Mouse (Mus musculus) heart, embryonic 16.5 days (tissue): Measurements from ENCODE around the gene Aqr. TPM values are rescaled to one million over a fixed set of nuclear protein-coding genes. Genes with fewer than 3 reads are reported as not detected.
"Not testable (repeated sequence)": the region's sequence is repeated elsewhere in the genome, so short reads cannot be mapped to it uniquely, and the experiment has no call there.

ENCODE experiments used
- ATAC-seq: fragments of 200-750 bp; cut with Nextera tagmentation; replicated peaks from 2 replicates; pipeline ENCODE4 v1.8.0; 2017; ENCODE audit warnings: moderate number of reproducible peaks; ENCODE audit not compliant: insufficient read depth, low FRiP score; ENCODE audit errors: extremely low read depth
- H3K27ac ChIP-seq: fragments of 300-500 bp; sonication (generic); 2 replicates; pipeline ENCODE4 v1.5.1; 2014; ENCODE audit warnings: mild to moderate bottlenecking, low read length, control low read depth, moderate library complexity
- H3K27me3 ChIP-seq: fragments of 300-500 bp; sonication (generic); 2 replicates; pipeline ENCODE4 v1.6.1; 2014; ENCODE audit warnings: low read length, mixed read lengths; ENCODE audit not compliant: control insufficient read depth, insufficient read depth
- H3K36me3 ChIP-seq: fragments of 300-500 bp; sonication (generic); 2 replicates; pipeline ENCODE4 v1.6.1; 2014; ENCODE audit not compliant: control insufficient read depth, insufficient read depth
- H3K4me1 ChIP-seq: fragments of 300-500 bp; sonication (generic); 2 replicates; pipeline ENCODE4 v1.6.1; 2014; ENCODE audit warnings: low read length, mixed read lengths; ENCODE audit not compliant: control insufficient read depth, insufficient read depth
- H3K4me2 ChIP-seq: fragments of 300-500 bp; sonication (generic); 2 replicates; pipeline ENCODE4 v1.6.1; 2014; ENCODE audit warnings: low read depth, mild to moderate bottlenecking, control low read depth, low read length
- H3K4me3 ChIP-seq: fragments of 300-500 bp; sonication (generic); 2 replicates; pipeline ENCODE4 v1.5.1; 2014; ENCODE audit warnings: mild to moderate bottlenecking, control low read depth, low read length
- H3K9ac ChIP-seq: fragments of 300-500 bp; sonication (generic); 2 replicates; pipeline ENCODE4 v1.6.1; 2014; ENCODE audit warnings: low read length, control low read depth
- H3K9me3 ChIP-seq: fragments of 300-500 bp; sonication (generic); replicated peaks from 2 replicates; pipeline ENCODE4 v1.6.1; 2016; ENCODE audit warnings: low read length; ENCODE audit not compliant: control insufficient read depth
- WGBS: fragments of 180-500 bp; shearing (Covaris S2); extraction: QIAGEN DNeasy Blood & Tissue Kit; methylation state at CpG from one replicate; pipeline ENCODE4 v1.1.7; 2014; 5-methylcytosine and 5-hydroxymethylcytosine counted together
- polyA plus RNA-seq: library from polyadenylated mRNA; unstranded; fragments of >200 nt; fragmentation: Nextera tagmentation; extraction: Ambion mirVana; gene quantifications from 2 replicates; pipeline ENCODE4 v1.2.1, GENCODE M21; 2015

Aqr gene
- 21.9 and 23.8 TPM in 2 replicates for polyA plus RNA-seq

DNA sequence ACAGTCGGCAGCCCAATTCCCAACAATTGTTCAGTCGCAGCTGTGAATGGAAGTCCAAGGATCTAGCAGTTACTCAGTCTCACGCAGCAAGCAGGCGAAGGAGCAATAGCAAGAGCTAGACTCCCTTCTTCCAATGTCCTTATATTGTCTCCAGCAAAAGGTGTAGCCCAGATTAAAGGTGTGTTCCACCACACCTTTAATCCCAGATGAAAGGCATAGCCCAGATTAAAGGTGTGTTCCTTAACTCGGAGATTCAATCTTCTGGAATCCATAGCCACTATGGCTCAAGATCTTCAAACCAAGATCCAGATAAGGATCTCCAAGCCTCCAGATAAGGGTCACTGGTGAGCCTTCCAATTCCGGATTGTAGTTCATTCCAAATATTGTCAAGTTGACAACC, at the start of gene Aqr:
Gene Aqr (minus strand): TSS at position 101 of the 400 bp plus-strand sequence.
- not testable (repeated sequence) for H3K9me3 ChIP-seq, ATAC-seq, H3K4me3 ChIP-seq, H3K4me2 ChIP-seq, H3K4me1 ChIP-seq, H3K36me3 ChIP-seq, H3K27me3 ChIP-seq, H3K9ac ChIP-seq, H3K27ac ChIP-seq
- WGBS = 29% methylated on average over 1 of the region's 6 CpGs

DNA sequence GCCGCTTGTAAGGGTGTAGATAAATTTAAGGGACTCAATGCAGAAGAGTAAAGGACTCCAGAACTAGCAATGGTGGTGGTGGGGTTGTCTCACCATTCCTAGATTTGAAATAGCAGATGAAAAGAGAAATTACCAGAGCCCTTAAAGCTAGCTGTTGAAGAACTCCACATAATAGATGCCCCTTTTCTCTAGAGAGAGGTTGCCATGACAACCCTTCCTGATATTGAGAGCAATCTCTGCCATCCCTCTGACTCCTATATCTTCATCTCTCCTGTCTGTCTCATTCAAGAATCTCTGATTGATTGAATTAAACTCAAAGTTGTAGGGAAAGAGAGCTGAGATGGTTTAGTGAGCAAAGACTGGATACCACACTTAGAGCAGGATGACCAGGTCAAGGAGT, 49.7 kb upstream of the Aqr start:
- H3K4me2 ChIP-seq = no peak overlapping the region
- no peak overlapping the region for H3K4me3 ChIP-seq
- 69% methylated on average over 1 of the region's 1 CpGs for WGBS
- H3K9ac ChIP-seq = no peak overlapping the region
- no peaks in the 10 kb centered on the region for H3K36me3 ChIP-seq
- no peak for ATAC-seq
- no peaks in the 10 kb centered on the region for H3K9me3 ChIP-seq
- no peaks in the 10 kb centered on the region for H3K4me1 ChIP-seq
- no peak overlapping the region for H3K27ac ChIP-seq
- no peaks in the 10 kb centered on the region for H3K27me3 ChIP-seq

DNA sequence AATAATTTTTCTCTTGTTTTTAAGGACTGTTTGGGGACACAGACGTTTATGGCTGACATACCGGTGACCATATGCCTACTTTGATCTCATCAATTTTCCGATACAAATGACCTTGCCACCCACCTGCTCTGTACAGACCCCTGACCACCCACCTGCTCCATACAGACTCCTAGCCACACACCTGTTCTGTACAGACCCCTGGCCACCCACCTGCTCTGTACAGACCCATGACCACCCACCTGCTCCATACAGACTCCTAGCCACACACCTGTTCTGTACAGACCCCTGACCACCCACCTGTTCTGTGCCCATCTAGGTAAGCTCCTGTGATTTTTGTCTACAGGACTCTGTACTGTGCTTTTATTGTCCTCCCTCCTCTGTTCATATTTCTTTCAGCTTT, 48.8 kb upstream of the Aqr start:
- 75% methylated on average over 3 of the region's 3 CpGs for WGBS
- no peak for ATAC-seq
- no peak overlapping the region for H3K4me2 ChIP-seq
- H3K9ac ChIP-seq = no peak overlapping the region
- H3K27me3 ChIP-seq = no peaks in the 10 kb centered on the region
- H3K4me3 ChIP-seq = no peak overlapping the region
- H3K27ac ChIP-seq = no peak overlapping the region
- H3K36me3 ChIP-seq = no peaks in the 10 kb centered on the region
- no peaks in the 10 kb centered on the region for H3K4me1 ChIP-seq
- no peaks in the 10 kb centered on the region for H3K9me3 ChIP-seq

DNA sequence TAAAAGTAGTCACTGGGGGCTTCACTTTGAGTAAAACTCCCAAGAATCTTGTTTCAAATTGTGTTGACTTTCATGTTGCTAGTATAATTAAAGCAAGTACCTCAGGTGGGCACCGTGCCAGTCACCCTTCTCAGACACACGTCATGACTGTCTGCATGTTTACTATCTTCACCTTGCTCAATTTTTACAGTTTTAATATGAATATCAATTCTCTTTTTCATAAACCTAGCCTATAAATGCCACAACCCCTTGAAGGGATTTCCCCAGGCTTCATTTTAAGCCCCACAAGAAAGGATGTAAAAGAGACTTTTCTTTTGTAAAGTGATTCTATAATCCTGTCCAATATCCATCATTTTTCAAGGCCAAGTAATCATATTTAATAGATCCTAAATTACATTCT, 44.4 kb upstream of the Aqr start:
- H3K27me3 ChIP-seq = no peaks in the 10 kb centered on the region
- no peak overlapping the region for H3K27ac ChIP-seq
- H3K4me2 ChIP-seq = no peak overlapping the region
- no peaks in the 10 kb centered on the region for H3K9me3 ChIP-seq
- H3K36me3 ChIP-seq = no peaks in the 10 kb centered on the region
- no peak overlapping the region for H3K4me3 ChIP-seq
- H3K9ac ChIP-seq = no peak overlapping the region
- ATAC-seq = no peak
- no peaks in the 10 kb centered on the region for H3K4me1 ChIP-seq
- WGBS = 61% methylated on average over 2 of the region's 2 CpGs

DNA sequence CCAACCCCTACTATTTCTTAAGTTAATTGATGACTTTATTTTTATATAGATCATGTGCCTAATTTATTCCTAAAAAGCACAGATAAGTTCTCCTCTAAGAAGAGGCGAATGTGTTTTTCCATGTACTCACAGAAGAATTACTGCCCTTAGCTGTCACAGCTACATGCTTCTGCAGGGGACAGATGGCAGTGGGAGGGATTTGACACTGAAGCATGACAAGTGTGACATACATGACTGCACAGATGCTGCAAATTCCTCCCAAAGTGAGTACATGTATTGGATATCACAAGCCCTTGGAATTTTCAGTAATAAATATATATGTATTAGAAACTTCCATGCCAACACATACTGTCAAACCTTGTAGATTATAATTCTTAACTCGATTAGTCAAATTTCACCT, 41.8 kb upstream of the Aqr start:
- Histone ChIP-seq H3K4me2 (no peak overlapping the region), H3K9me3 (no peaks in the 10 kb centered on the region), H3K27me3 (no peaks in the 10 kb centered on the region), H3K36me3 (no peaks in the 10 kb centered on the region), H3K9ac (no peak overlapping the region), H3K4me1 (no peaks in the 10 kb centered on the region), H3K4me3 (no peak overlapping the region), H3K27ac (no peak overlapping the region)
- ATAC-seq = no peak
- 77% methylated on average over 2 of the region's 2 CpGs for WGBS

DNA sequence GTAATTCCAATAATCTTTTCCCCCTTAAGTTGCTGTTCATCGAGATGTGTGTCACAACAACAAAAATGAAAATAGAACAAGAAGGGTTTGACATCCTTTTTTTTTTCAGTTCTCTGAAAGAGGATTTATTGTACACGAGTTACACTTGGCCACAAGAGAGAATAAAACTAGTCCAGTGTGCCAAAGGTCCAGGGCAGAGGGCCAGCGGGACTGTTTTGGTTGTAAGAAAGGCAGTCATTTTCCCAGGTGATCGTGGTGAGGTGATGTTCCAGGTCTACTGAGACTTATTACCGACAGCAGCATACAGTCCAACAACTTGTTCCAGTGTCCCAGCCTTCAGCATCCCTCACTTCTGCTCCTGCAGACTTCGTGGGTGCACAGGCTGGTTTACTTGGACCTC, 18.2 kb upstream of the Aqr start:
- Histone ChIP-seq H3K4me2 (no peak overlapping the region), H3K4me1 (peaks cover 6% of the 10 kb centered on the region), H3K27me3 (no peaks in the 10 kb centered on the region), H3K9ac (no peak overlapping the region), H3K9me3 (no peaks in the 10 kb centered on the region), H3K36me3 (no peaks in the 10 kb centered on the region), H3K4me3 (no peak overlapping the region), H3K27ac (no peak overlapping the region)
- ATAC-seq = no peak
- 56% methylated on average over 6 of the region's 6 CpGs for WGBS

DNA sequence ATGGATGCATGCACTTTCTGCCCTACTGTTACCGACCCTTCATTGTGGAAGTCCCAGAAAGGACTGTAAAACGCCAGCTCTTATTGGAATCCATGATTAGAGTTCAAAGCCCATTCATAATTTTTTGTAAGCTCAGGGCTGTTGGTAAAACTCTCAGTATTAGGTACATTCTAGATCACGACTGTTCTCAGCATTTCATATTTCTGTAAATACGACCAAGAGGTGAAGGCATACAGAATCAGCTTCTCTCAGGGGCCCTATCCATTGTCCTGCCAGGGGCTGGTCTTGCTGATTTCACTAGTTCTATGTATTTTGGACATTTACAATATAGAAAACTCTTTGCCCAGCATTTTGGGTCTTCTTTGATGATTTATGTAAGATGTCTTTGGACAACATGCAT, 14.8 kb upstream of the Aqr start:
- no peaks in the 10 kb centered on the region for H3K27me3 ChIP-seq
- peak overlapping the region; percentile 94 for H3K4me3 ChIP-seq
- peak overlapping the region; percentile 99 for H3K9ac ChIP-seq
- no peak for ATAC-seq
- H3K9me3 ChIP-seq = no peaks in the 10 kb centered on the region
- peak overlapping the region; percentile 86 for H3K4me2 ChIP-seq
- 31% methylated on average over 4 of the region's 4 CpGs for WGBS
- H3K36me3 ChIP-seq = peaks cover 6% of the 10 kb centered on the region
- H3K4me1 ChIP-seq = peaks cover 12% of the 10 kb centered on the region
- no peak overlapping the region for H3K27ac ChIP-seq

DNA sequence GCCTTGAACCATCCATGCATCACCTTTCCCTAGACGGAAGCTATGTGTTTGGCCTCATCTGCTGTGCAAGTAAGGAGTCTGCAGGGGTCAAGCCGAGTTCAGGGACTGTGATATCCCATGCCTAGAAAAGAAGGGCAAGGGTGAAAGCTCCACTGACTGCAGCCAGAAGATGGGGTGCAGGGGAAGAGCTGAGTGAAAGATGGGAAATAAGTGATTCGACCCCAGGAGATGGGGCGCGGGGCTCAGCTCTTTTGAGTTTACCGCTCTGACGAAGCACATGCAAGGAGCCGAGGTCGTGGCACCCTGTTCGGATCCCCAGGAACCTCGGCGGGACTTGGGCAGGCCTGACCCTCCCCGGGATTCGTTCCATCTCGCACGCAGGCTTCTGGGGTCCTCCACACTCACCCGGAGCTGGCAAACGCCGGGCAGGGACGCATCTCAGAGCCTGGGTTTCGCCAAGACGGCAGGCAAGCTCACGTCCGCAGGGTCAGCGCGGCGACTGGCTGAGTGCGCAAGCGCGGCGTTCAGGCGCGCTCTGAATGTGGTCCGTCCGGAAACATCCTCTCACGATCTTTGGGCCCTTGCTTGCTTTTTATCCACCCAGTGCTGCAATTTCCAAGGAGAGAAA, 14.2 kb upstream of the Aqr start, which contains the start of gene Zfp770:
Gene Zfp770 (minus strand): TSS at position 538 of the 628 bp plus-strand sequence.
- peak; percentile 93 for ATAC-seq
- Histone ChIP-seq H3K4me1 (peaks cover 12% of the 10 kb centered on the region), H3K4me3 (peak within 1 kb of the TSS; percentile 94), H3K27me3 (no peaks in the 10 kb centered on the region), H3K4me2 (peak within 1 kb of the TSS; percentile 86), H3K36me3 (peaks cover 11% of the 10 kb centered on the region), H3K27ac (peak within 1 kb of the TSS; percentile 89), H3K9me3 (no peaks in the 10 kb centered on the region), H3K9ac (peak within 1 kb of the TSS; percentile 99)
- 1% methylated on average over 36 of the region's 36 CpGs for WGBS

DNA sequence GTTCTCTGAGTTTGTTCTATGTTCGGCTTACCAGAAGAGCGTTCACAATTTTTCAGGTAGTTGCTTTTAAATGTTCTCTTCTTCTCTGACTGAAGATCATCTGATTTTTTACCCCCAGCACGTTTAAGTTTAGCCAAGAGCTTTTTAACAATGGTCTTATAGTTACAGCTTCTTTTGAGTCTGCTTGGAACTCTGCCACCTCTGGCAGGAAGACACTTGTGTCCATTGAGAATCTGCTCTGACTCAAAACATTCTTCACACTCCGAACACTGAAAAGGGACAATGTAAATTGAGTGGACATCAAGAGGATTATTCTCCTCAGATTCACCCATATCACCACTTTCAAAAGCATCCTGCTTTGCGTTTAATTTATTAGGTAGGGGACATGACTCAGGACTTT, 9.6 kb upstream of the Aqr start:
- WGBS = 72% methylated on average over 5 of the region's 5 CpGs

More for the DNA sequence above, 9.6 kb upstream of the Aqr start:
- H3K27me3 ChIP-seq = no peaks in the 10 kb centered on the region
- no peak for ATAC-seq
- H3K4me3 ChIP-seq = no peak overlapping the region
- peaks cover 18% of the 10 kb centered on the region for H3K36me3 ChIP-seq
- H3K27ac ChIP-seq = no peak overlapping the region
- H3K4me1 ChIP-seq = peaks cover 9% of the 10 kb centered on the region
- H3K9ac ChIP-seq = no peak overlapping the region
- H3K9me3 ChIP-seq = no peaks in the 10 kb centered on the region
- H3K4me2 ChIP-seq = no peak overlapping the region
